Mouse (Mus musculus) embryonic facial prominence, embryonic 15.5 days (tissue): ENCODE data around the gene Dgkb. TPM values are rescaled to one million over a fixed set of nuclear protein-coding genes. Genes with fewer than 3 reads are reported as not detected.

Source experiments
- ATAC-seq: fragments of 200-750 bp; cut with Nextera tagmentation; 2 replicates; pipeline ENCODE4 v1.8.0; 2017; ENCODE audit warnings: low read depth, moderate TSS enrichment; ENCODE audit not compliant: insufficient number of reproducible peaks, low FRiP score, low TSS enrichment
- H3K27ac ChIP-seq: fragments of 300-500 bp; sonication (generic); replicated peaks from 2 replicates; pipeline ENCODE4 v1.5.1; 2015; ENCODE audit warnings: mild to moderate bottlenecking, inconsistent platforms
- H3K27me3 ChIP-seq: fragments of 300-500 bp; sonication (generic); 2 replicates; pipeline ENCODE4 v1.6.1; 2015; ENCODE audit warnings: inconsistent platforms
- H3K36me3 ChIP-seq: fragments of 300-500 bp; sonication (generic); 2 replicates; pipeline ENCODE4 v1.6.1; 2015; ENCODE audit warnings: mild to moderate bottlenecking, inconsistent platforms
- H3K4me1 ChIP-seq: fragments of 300-500 bp; sonication (generic); 2 replicates; pipeline ENCODE4 v1.6.1; 2015; ENCODE audit warnings: inconsistent platforms
- H3K4me2 ChIP-seq: fragments of 300-500 bp; sonication (generic); replicated peaks from 2 replicates; pipeline ENCODE4 v1.6.1; 2015; ENCODE audit warnings: mild to moderate bottlenecking, inconsistent platforms
- H3K4me3 ChIP-seq: fragments of 300-500 bp; sonication (generic); replicated peaks from 2 replicates; pipeline ENCODE4 v1.5.1; 2015; ENCODE audit warnings: mild to moderate bottlenecking, inconsistent platforms
- H3K9ac ChIP-seq: fragments of 300-500 bp; sonication (generic); 2 replicates; pipeline ENCODE4 v1.6.1; 2015; ENCODE audit warnings: inconsistent platforms
- H3K9me3 ChIP-seq: fragments of 300-500 bp; sonication (generic); replicated peaks from 2 replicates; pipeline ENCODE4 v1.6.1; 2016; ENCODE audit warnings: inconsistent platforms
- WGBS: fragments of 180-500 bp; shearing (Covaris S2); methylation state at CpG from one replicate; pipeline ENCODE4 v1.1.7; 2015; 5-methylcytosine and 5-hydroxymethylcytosine counted together
- polyA plus RNA-seq: library from polyadenylated mRNA; unstranded; fragments of >200 nt; fragmentation: Nextera tagmentation; extraction: Ambion mirVana; gene quantifications from 2 replicates; pipeline ENCODE4 v1.2.1, GENCODE M21; 2015

Dgkb gene
- polyA plus RNA-seq, 1 experiment from 2014 or later: 1.3 TPM

DNA sequence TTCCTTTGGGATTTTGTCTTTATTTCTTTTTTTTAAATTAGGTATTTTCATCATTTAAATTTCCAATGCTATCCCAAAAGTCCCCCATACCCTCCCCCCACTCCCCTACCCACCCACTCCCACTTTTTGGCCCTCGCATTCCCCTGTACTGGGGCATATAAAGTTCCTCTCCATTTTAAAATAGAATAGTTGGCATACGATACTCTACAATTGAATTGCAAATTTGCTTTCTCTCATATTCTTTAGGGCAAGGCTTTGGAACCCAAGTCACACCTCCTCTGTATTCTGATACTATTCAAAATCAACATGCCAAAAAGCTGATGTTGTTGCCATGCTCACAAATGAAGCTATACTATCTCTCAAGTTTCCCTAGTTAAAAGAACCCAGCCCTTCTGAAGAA is 679.7 kb downstream of the Dgkb start:
- Histone ChIP-seq H3K36me3 (no peaks in the 10 kb centered on the region), H3K4me3 (no peak overlapping the region), H3K9me3 (no peaks in the 10 kb centered on the region), H3K27me3 (no peaks in the 10 kb centered on the region), H3K9ac (no peak overlapping the region), H3K4me2 (no peak overlapping the region), H3K27ac (no peak overlapping the region), H3K4me1 (no peaks in the 10 kb centered on the region)
- ATAC-seq: no peak
- 81% methylated on average over 2 of the region's 2 CpGs for whole genome bisulfite sequencing

DNA sequence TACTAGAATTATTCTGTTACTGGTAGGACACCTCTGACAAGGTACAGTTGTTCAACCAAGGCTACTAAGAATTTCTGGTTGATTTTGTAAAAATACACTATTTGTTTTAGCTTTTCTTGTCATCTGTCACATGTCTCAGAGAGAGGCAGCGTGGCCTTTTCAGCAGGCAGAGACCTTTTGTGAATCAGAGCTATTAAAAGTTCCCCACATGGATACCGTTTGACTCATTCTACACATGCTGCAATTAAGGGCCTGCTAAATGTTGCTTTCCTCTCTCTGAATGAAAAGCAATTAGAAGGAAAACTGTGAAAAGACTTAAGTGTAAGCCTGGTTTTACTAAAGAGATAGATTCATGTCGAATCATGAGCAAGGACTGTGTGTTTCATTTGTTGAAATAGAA is 683.4 kb downstream of the Dgkb start:
- Histone ChIP-seq H3K27me3 (no peaks in the 10 kb centered on the region), H3K36me3 (no peaks in the 10 kb centered on the region), H3K27ac (no peak overlapping the region), H3K4me1 (no peaks in the 10 kb centered on the region), H3K4me3 (no peak overlapping the region), H3K9ac (no peak overlapping the region), H3K4me2 (no peak overlapping the region), H3K9me3 (no peaks in the 10 kb centered on the region)
- WGBS: 46% methylated on average over 3 of the region's 3 CpGs
- ATAC-seq: no peak

DNA sequence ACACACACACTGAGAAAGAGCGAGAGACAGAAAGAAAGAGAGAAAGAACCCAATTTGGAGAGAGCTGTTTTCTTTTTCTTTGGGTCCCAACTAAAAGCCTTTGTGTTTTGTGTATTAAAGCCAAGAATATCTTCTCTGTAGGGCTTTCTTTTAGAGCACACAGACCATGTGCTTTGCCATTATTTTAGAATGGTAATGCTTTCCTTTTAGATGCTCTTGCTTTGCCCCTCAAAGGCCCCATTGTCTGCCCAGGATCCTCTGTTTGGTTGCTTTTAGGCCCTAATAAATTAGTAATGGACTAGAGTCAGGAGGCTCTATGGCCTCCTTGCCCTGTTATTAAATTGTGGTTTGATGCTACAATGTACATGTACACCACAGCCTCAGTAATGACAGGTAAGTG is 690.7 kb downstream of the Dgkb start:
- Histone ChIP-seq H3K27me3 (no peaks in the 10 kb centered on the region), H3K9ac (no peak overlapping the region), H3K27ac (no peak overlapping the region), H3K4me3 (no peak overlapping the region), H3K4me2 (no peak overlapping the region), H3K9me3 (no peaks in the 10 kb centered on the region), H3K36me3 (no peaks in the 10 kb centered on the region), H3K4me1 (no peaks in the 10 kb centered on the region)
- no peak for ATAC-seq
- WGBS: 43% methylated on average over 1 of the region's 1 CpGs

DNA sequence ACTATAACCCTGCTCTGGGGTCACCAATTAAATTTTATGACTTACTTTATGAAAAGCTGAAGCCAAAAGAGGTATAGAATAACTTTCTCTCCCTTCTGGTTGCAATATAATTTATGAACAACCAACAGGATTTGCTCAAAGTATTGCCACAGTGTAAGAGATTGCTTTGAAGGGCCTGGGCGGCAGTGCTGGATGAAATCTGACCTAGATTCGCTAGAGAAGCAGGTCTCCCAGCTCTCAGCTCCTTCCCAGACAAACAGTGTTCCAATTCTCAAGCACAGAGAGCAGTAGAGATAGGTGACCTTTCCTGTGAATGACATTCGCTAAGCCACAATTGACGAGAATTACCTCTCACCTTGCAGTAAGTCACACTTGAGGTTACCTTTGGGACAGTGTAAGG is 727.9 kb downstream of the Dgkb start:
- WGBS: 64% methylated on average over 4 of the region's 4 CpGs
- no peak for ATAC-seq
- Histone ChIP-seq H3K27ac (no peak overlapping the region), H3K4me3 (no peak overlapping the region), H3K9ac (no peak overlapping the region), H3K9me3 (no peaks in the 10 kb centered on the region), H3K27me3 (no peaks in the 10 kb centered on the region), H3K36me3 (no peaks in the 10 kb centered on the region), H3K4me1 (no peaks in the 10 kb centered on the region), H3K4me2 (no peak overlapping the region)

DNA sequence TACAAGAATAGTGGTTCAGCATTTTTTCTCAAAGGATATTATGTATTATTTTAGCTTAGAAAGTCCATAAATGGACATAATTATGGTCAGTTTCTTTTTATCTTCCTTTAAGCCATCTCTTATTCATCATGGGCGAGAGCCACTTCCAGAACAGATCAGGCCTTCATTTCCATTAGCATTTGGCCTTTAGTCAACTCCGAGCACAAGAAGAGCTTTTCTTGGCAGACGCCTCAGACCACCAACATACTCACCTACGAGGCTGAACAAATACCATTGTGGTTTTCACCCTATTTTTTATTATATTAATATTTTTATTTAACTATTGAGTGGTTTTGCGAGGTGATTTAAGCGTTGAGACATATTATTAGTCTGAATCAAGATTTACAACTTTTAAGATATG is 759.6 kb downstream of the Dgkb start:
- H3K4me3 ChIP-seq: no peak overlapping the region
- no peak overlapping the region for H3K4me2 ChIP-seq
- no peaks in the 10 kb centered on the region for H3K9me3 ChIP-seq
- no peak overlapping the region for H3K9ac ChIP-seq
- H3K4me1 ChIP-seq: no peaks in the 10 kb centered on the region
- WGBS: 74% methylated on average over 6 of the region's 6 CpGs
- ATAC-seq: no peak
- no peaks in the 10 kb centered on the region for H3K27me3 ChIP-seq
- no peaks in the 10 kb centered on the region for H3K36me3 ChIP-seq
- no peak overlapping the region for H3K27ac ChIP-seq

DNA sequence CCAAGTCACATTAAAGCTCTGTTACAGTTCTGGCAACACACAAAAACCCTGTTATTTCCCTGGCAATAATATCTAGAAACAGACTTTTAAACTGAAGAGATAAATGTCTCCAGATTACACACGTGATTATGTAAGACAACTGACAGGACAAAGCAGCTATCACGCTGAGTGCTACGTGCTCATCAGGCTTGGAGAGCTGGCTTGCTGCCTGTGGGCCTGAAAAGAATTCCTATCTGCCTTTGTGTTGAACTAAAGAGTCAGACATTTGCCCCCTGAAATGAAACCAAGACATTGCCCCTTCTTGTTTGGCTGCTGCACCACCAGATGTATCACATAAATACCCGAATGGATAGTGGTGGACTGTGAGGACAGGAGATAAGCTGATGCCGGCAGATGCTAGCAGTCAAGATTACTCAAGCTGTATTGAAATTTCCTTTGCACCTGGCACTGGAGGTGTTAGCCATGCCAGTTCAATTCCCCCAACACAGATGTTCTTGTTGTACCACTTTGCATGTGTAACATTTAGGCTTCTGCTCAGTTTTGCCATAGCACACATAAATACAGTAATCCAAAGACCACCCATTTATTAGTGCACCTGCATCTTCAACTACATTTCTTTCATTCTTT is 761.8 kb downstream of the Dgkb start:
- H3K4me2 ChIP-seq: no peak overlapping the region
- 58% methylated on average over 5 of the region's 5 CpGs for WGBS
- ATAC-seq: no peak

DNA sequence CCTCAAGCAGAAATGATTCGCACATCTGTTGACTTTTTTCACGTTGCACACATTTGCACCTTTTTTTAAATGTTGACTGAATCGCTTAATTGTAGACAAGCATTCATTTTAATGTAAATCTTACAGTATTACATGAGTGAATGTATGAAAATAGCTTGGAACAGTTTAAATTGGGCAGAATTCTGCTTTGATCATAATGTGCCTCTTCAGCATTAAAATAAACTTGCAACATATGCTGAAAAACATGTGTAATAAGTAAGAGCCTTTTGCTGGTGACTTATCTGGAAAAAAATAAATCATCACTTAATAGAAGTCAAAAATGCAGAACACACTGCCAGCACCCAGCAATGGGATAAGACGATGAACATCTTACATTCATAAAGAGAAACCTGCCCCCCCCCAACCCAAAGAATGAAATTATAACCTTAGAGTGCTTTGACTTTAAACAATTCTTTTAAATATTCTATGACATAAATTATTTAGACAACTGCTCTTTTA is 768.9 kb downstream of the Dgkb start:
- Histone ChIP-seq H3K4me1 (no peaks in the 10 kb centered on the region), H3K9me3 (no peaks in the 10 kb centered on the region), H3K4me2 (no peak overlapping the region), H3K27me3 (no peaks in the 10 kb centered on the region), H3K9ac (no peak overlapping the region), H3K4me3 (no peak overlapping the region), H3K36me3 (no peaks in the 10 kb centered on the region), H3K27ac (no peak overlapping the region)
- 58% methylated on average over 4 of the region's 4 CpGs for WGBS
- ATAC-seq: no peak

More for the DNA sequence above, 761.8 kb downstream of the Dgkb start:
- Histone ChIP-seq H3K9ac (no peak overlapping the region), H3K27ac (no peak overlapping the region), H3K36me3 (no peaks in the 10 kb centered on the region), H3K27me3 (no peaks in the 10 kb centered on the region), H3K4me1 (no peaks in the 10 kb centered on the region), H3K9me3 (no peaks in the 10 kb centered on the region), H3K4me3 (no peak overlapping the region)

DNA sequence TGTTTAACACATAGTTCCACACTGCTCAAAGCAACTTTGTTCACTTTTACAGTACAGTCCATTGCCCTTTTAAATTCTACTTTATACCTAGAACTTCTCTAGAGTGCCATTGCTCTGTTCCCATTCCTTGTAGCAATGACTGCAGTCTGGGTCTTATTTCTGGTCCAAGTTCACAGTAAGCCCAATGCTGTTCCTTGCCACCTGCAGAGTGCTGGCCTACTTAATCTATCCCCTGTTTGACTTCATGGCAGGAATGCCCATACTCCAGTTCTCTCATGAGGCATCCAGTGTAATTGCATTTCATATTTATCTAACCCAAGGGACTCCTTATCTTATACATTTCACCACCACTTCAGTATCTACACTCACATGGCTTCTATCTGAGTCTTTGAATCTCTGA is 772.4 kb downstream of the Dgkb start:
- no peaks in the 10 kb centered on the region for H3K9me3 ChIP-seq
- no peaks in the 10 kb centered on the region for H3K27me3 ChIP-seq
- H3K4me1 ChIP-seq: no peaks in the 10 kb centered on the region
- no peak overlapping the region for H3K9ac ChIP-seq
- no peak overlapping the region for H3K4me3 ChIP-seq
- H3K27ac ChIP-seq: no peak overlapping the region
- H3K36me3 ChIP-seq: no peaks in the 10 kb centered on the region
- no peak for ATAC-seq
- H3K4me2 ChIP-seq: no peak overlapping the region

DNA sequence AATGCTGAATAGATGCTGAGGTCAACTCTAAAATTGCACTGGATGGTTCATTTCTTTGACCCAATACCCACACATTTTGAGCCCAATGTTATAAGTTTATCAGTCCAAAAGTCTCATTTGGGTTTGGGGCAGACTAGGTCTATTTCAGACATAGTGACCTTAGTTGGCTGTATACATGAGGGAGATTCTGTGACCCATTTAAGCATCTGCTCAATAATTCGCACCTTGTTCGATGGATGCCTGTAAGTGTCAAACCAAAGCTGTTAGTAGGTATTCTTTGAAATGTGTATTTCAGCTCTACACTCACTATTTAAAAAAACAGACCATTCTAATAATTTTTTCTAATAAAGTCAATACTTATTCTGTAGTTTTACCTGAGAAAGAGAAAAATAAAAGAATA is 776.1 kb downstream of the Dgkb start:
- Histone ChIP-seq H3K4me2 (no peak overlapping the region), H3K27ac (no peak overlapping the region), H3K4me3 (no peak overlapping the region), H3K4me1 (no peaks in the 10 kb centered on the region), H3K9ac (no peak overlapping the region), H3K36me3 (no peaks in the 10 kb centered on the region), H3K27me3 (no peaks in the 10 kb centered on the region), H3K9me3 (no peaks in the 10 kb centered on the region)
- ATAC-seq: no peak
- 91% methylated on average over 2 of the region's 2 CpGs for WGBS

DNA sequence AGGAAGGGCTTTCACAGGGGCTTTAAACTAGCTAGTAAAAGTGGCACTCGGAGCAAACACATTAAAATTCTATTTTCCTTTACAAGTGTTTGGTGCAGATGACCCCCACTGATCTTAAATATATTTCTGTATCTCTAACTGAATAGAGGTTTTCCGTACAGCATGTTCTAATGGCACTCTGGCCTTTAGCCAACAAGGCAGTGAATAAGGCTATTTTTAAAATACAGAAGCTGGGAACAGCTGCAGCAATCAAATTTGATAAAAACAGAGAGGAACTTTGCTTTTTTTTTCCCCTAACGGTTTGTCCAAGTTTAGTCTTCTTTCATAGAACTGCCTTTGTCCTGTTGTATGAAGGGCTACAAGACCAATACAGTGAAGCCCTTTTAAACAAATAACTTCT is 776.5 kb downstream of the Dgkb start:
- H3K27me3 ChIP-seq: no peaks in the 10 kb centered on the region
- 56% methylated on average over 3 of the region's 3 CpGs for WGBS
- H3K27ac ChIP-seq: no peak overlapping the region
- H3K9ac ChIP-seq: no peak overlapping the region
- no peaks in the 10 kb centered on the region for H3K36me3 ChIP-seq
- H3K9me3 ChIP-seq: no peaks in the 10 kb centered on the region
- H3K4me2 ChIP-seq: no peak overlapping the region
- H3K4me1 ChIP-seq: no peaks in the 10 kb centered on the region
- ATAC-seq: no peak
- no peak overlapping the region for H3K4me3 ChIP-seq

DNA sequence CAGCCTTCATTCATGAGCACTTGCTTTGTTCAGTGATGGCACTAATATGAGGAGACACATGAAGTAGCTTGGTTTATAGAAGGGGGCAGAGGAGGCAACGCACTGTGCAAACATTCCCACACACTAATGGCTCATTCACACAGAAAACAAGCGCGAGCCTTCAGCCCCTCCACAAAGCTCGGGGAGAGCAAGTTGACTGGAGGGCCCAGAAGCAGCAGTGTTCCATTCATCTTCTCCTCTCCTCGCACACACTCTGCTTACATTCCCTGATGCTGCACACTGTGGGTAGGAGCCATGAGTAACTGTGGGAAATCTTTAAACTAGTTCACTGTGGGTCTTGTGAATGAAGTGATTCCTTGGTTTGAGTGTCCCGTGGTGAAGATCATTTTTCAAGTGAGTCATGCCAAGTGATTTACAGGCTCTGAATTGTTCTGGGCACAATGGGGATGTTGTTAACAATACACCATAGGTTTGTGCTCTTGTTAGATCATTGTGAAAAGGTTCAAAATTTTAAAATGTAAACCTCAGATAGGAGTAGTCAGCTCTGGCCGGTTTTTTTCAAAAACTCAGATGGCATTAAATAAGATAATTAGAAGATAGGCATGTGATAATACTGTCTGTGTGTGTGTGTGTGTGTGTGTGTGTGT is 779.0 kb downstream of the Dgkb start:
- no peak overlapping the region for H3K4me2 ChIP-seq
- 46% methylated on average over 7 of the region's 7 CpGs for WGBS
- no peaks in the 10 kb centered on the region for H3K4me1 ChIP-seq
- H3K4me3 ChIP-seq: no peak overlapping the region
- H3K9me3 ChIP-seq: no peaks in the 10 kb centered on the region
- no peak for ATAC-seq
- H3K36me3 ChIP-seq: no peaks in the 10 kb centered on the region
- no peak overlapping the region for H3K27ac ChIP-seq
- H3K9ac ChIP-seq: no peak overlapping the region
- H3K27me3 ChIP-seq: no peaks in the 10 kb centered on the region

DNA sequence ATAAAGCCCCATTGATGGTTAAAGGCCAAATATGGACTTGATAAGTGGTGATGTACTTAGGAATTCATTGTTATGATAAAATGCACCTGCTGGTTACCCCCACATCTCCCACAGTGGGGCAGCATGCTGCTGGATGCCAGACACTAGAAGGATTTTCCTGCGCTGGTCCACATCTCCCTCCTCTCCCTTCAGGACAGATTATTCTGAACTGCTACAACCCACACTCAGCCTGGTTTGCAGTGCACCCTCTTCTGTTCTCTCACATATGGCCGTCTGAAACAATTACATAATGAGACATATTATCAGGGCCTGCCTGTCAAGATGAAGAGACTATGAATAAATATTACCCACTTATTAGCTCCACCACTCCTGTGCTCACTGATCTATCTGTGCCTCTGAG is 780.6 kb downstream of the Dgkb start:
- WGBS: 43% methylated on average over 2 of the region's 2 CpGs
- Histone ChIP-seq H3K4me2 (no peak overlapping the region), H3K4me1 (no peaks in the 10 kb centered on the region), H3K36me3 (no peaks in the 10 kb centered on the region), H3K9ac (no peak overlapping the region), H3K9me3 (no peaks in the 10 kb centered on the region), H3K27me3 (no peaks in the 10 kb centered on the region), H3K4me3 (no peak overlapping the region), H3K27ac (no peak overlapping the region)
- ATAC-seq: no peak
